Mouse (Mus musculus) layer of hippocampus, adult 9-11 months (tissue): ENCODE measurements at regions not wholly inside any gene's neighbourhood (a gene's known extent, or its start where the extent isn't known, plus 50 kb on each side); places are given as distances from the start of the nearest gene placed in this dataset.
A peak's percentile ranks its signal among the peaks of the same experiment; 100 is the strongest.

Source experiments
- DNase-seq: peaks from one replicate; pipeline ENCODE4 v3.0.0; 2022

- peak; percentile 42 for DNase-seq
These were observed 66.5 kb downstream of the Nmur2 start for GRCm38 (mm10) chr11:55974224-55974875.

DNA sequence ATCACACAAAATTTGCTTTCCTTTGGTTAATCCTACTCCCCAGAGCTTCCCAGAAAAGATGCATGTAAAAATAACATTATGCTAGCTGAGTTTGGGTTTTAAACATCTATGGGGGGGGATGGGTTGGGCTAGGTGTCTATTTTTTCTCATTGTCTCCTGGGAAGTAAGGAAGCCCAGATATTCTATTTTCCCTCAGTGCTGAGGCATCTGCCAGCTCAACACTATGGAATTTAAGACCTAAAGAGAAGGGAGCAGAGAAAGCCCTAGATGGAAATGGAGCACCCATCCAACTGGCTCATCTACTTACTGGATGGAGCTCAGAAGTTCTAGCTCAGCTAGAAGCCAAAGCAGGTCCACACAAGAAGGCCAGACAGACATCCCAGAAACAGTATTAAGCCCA, 74.2 kb downstream of the Nmur2 start:
- DNase-seq = no peak

GRCm38 (mm10) chr11:55958372-55958771, 82.4 kb downstream of the Nmur2 start:
- DNase-seq = peak; percentile 17

DNA sequence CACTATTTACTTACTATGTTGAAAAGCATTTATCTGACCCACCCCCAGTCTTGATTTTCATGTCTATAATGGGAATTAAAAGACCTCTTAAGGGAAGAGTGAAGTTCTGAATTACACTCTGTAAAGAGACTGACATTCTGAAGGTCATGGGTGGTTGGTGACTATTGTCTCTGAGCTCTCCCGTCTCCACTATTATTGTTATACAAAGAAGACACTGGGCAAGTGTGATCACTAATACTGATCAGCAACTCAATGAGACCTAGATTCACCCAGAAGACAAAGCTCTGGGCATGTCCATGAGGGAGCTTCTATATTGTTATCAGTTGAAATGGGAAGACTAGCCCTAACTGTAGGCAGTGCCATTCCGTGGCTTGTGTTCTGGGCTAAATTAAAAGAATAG, 83.5 kb downstream of the Nmur2 start:
- no peak for DNase-seq

DNA sequence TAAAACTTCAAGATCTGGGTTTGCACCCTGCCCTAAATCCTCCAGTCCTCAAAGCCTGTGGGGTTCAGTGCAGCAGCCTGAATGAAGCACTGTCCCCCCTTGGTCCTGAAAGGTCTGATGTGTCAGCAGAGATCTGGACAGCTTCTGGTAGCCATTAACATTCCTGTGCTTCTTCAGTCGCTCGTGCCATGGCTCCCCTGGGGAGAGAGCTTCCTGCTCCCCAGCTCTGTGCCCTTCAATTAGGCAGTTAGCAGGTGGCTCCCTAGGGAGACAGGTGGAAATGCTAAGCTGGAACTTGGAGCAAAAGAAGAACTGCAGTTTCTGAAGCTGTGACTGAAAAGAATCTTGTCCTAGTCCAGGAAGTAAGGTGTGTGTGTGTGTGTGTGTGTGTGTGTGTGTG, 87.1 kb downstream of the Nmur2 start:
- DNase-seq = no peak

- DNase-seq = no peak
These were observed 91.2 kb downstream of the Nmur2 start for GRCm38 (mm10) chr11:55949596-55949995.

DNA sequence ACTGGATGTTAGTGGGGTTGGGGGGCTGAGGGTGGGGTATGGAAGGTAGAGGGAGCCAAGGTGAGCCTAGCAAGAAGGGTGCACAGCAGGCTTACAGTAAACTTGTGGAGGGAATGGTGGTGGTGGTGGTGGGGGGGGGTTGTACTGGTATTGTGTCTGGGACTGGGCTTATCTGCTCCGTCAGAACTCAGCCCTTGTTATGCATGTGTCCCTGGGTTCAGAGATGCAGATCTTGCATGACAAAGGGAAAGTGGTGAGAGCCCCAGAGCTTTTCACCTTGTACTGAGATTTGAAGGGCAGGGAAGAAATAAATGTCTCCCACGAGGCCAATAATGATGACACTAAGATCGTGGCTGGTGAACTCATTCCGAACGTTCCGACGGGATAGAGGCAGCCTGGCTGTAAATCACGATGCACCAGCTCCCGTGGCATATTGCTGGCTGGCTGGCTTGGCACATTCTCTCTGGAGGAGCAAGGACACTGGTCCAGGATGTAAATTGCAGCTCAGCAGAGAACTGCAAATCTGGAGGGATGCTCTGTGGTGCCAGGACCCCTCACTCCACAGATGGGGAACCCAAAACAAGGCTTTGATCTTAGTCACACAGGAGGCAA, 94.1 kb downstream of the Nmur2 start:
- no peak for DNase-seq

- no peak for DNase-seq
These were observed 94.8 kb downstream of the Nmur2 start for GRCm38 (mm10) chr11:55946028-55946427.

GRCm38 (mm10) chr11:55939983-55940382, 100.8 kb downstream of the Nmur2 start:
- no peak for DNase-seq

- DNase-seq = no peak
These were observed 114.4 kb downstream of the Nmur2 start for GRCm38 (mm10) chr11:55926366-55926765.

DNA sequence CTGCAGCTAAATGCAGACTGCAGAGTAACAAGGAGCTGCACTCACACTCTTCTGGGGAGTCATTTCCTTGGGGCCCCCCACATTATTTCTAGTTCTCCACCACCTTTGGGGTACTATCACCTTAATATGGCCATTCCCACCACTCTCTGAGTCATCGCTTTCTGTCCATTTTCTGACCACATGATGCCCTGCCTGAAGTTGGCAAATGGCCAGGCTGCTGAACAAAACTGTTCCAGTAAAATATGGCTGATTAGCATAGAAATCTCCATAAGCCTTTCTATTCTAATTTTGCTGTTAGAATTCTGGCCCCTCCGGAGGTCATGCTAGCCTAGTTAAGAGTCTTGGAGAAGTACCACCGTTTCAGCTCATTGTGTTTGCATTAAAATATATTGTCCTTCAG, 121.7 kb downstream of the Nmur2 start:
- DNase-seq = no peak

- no peak for DNase-seq
These were observed 122.4 kb downstream of the Nmur2 start for GRCm38 (mm10) chr11:55918411-55918810.

- no peak for DNase-seq
These were observed 143.3 kb downstream of the Nmur2 start for GRCm38 (mm10) chr11:55897506-55897905.

GRCm38 (mm10) chr11:55890161-55890560, 150.6 kb downstream of the Nmur2 start:
- no peak for DNase-seq

DNA sequence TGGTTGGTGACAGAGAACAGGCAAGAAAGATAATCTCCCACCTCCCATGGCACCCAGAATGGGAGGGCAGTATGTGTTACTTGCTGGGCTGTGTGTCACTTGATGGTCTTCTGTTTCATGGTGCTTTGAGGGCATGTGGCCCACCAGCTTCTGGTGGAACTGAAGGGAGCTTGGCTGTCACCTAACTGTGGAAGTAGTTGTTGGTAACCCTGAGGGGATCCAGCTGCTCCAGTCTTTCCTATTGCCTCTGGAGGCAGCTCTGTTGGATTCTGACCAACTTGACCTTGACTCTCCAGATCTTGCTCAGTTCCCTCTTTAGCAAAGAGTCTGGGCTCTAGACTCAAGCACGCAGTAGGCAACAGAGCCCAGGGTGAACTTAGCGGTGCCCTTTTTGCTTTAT, 162.2 kb downstream of the Nmur2 start:
- no peak for DNase-seq

- no peak for DNase-seq
These were observed 173.7 kb downstream of the Nmur2 start for GRCm38 (mm10) chr11:55867141-55867540.

DNA sequence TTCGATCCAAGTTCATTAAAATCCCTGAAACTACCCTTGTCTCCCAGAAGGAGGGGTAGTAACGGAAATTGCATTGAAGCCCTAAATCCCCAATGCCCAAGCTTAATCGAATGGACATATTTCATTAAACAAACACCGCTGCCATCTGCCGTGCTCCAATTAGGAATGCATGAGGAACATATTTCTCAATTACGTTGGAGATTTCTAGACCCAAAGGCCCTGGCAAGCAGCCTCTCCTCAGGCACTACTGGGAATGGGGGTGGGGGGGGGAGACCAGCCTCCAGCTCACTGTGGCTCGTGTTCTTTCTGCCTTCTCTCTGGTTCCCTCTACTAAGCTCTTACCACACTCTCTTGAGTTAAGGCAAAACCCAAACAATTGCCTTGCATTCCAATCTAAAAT, 181.6 kb downstream of the Nmur2 start:
- DNase-seq = no peak

DNA sequence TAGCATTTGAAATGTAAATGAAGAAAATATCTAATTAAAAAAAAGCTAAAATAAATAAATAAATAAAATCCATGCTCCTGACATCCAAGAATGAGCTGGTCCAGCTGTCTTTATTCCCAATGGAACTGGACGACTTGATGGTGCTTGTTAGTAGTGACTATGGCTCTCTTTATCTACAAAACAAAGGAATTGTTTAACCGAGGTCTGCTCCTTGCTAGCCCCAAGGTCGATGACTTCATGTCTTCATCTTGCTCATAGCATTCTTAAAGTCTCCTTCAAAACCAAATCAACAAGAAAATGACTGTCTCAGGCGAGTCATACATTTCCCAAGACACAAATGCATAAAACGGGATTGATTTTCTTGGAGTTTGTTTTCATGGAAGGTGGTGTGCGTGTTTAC, 212.5 kb upstream of the Glra1 start:
- no peak for DNase-seq

DNA sequence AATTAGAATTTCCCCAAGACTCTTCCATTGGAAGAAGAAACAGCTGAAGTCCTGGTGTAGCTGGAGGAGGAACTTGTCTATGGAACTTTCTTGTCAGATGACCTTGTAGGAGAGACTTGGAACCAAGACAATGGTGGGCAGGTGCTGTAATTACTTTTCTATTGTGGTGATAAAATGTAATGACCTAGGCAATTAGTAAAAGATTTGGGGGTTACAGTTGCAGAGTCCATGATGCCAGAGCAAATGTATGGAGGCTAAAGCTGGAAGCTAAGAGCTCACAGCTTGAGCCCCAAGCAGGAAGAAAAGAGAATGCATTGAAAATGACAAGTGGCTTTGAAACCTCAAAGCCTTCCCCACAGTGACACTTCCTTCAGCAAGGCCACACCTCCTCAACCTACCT, 208.6 kb upstream of the Glra1 start:
- DNase-seq = no peak

DNA sequence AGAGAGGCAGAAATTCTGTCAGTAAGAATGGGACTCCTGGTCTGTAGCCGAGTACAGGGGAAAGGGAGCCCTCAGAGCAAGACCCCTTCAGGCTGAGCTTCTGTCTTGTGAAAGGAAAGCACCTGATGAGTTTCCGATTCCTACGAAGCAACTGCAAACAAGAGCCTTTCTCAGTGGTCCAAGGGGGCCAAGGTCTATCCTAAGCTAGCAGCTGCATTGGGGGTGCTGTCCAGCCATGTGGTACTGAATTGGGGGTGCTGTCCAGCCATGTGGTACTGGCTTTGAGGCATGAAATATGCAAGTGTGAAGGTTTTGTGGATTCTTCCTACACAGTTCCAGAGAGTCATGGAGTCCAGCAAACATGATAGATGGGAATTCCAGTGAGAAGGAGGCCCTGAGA, 202.7 kb upstream of the Glra1 start:
- no peak for DNase-seq

DNA sequence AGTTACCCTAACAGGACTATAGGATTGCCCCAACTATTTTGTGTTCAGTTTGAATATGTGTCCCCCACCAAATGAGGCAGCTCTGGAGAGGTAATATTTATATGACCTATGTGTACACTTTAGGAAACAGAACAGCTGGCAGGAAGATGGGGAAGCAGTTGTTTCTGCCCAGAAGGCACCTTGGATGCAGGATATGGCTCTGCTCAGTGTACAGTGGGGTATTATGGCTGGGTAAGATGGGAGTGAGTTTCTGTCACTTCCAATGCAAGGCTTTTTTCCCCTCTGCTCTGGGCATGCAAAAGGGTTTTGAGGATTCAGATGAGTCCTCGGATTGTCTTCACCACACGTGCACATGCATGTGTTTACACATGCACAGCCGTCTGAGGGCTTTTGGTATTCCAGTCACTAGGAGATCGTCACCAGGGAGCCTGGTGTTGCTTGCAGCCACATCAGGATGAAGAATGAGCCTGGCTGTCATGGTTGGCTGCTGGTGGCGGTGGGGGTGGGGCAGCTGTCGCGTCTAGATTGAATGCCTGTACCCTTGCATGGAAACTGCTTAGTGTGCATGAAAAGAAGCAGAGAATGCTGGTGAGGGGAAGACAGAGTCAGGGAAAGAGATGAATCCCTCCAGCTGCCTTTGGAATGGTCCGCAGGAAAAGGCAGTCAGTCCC, 183.3 kb upstream of the Glra1 start:
- DNase-seq = peak; percentile 6

- DNase-seq = no peak
These were observed 181.6 kb upstream of the Glra1 start for GRCm38 (mm10) chr11:55789638-55790037.

DNA sequence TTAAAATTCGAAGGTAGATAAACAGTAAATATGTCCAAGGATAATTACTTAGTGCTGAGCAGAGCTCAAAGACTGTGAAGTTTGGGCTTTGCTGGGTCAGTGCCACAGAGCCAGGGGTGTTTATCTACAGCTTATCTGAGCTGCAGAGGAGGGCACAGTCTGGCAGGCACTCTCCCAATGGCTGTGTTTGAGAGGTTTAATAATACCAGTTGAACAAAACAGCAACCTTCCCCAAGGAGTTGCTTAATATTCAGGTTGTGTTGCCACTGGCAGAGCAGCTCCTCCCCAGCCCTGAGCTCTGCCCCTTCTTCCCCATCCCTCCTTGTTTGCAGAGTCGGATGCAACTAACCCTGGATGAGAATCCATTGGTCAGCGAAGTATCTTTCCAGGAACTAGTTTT, 173.0 kb upstream of the Glra1 start:
- no peak for DNase-seq

DNA sequence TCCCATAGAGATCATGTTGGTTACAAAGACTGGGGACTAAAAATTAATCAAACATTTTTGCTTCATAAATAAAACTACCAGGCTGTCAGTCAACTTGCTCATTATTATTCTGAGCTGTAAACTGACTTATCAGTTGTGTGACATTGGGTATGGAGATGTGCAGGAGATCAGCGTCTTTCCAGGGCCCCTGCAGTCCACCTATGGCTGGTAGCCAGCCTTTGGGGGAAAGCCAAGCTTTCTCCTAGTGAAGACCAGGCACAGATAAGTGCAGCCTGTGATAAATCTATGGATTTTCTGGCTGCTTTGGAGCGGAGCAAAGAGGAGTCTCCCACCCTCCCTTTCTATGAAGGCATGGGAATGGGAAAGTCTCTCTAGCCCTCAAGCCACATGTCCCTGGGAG, 172.0 kb upstream of the Glra1 start:
- DNase-seq = no peak

DNA sequence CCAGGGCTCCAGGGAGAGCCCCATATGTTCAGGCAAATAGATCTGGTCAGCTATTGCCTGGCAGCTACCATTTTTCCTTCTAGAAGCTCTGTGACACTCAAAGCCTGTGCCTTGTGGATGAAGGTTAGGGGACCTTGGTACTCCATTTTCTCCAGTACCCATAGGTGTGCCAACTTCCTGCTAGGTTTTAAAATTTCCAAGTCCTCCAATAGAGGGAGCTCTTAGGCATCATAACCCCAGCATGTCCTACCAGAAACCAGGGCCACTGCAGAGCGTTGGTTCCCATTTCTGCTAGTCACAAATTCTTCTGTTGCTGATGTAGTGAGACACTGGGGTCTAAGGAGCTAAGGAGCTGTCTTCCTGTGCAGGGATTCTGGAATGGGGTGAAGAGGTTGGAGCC, 165.3 kb upstream of the Glra1 start:
- DNase-seq = no peak
